Comparison of ENCODE assay signal across 8 mouse cellular contexts in the genomic region with DNA sequence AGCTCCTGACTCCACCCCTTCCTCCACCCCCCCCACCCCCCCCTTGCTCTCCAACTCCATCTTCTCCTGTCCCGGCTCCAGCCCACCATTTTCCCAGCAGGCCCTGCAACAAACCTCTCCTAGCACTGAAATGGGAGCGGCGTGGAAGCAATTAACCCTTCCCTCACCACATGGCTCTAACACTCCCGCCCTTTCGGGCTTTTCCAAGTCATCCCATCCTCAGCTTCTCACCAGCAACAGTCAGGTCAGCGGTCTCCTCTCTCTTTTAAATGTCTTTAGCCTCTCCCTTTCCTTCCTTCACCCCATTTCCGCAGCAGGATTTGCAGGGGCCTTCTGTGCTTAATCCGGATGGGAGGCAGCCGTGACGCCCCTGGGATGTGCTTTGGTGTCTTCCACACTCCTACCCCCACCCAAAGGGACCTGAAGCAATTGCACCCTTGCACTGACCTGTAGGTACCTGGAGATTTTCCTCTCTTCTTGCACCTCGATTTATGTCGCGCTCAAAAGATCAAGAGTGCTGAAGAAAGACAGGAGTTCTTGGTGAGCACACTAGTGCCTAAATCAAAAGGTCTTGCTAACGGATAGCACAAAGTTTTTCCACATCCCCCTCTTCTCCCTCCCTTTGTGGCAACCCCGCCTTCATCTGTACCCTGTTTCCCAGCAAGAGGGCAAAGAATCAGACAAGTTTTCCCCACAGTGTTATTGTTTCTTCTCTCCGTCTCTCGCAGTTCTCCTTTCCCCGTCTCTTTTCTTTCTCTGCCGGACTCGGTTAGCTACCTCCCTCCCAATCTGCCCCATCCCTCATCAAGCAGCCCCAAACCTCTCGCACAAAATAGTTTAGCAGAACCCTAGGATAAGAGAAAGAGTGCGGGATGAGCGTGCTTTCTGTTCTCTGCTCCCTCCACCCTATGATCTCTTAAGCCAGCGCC. TPM values are rescaled to one million over a fixed set of nuclear protein-coding genes. Genes with fewer than 3 reads are reported as not detected.
DNase-seq lines count a peak whose midpoint lies in the region; ATAC-seq and TF ChIP-seq lines count a peak whose summit lies in the region.

No protein-coding gene starts in this region.

- H3K27me3 ChIP-seq in hindbrain, postnatal 0 days (ENCODE audit: insufficient read depth, low read length), result no peaks in the 10 kb centered on the region

- peak; percentile 81 for ATAC-seq in hindbrain, postnatal 0 days

- H3K9ac ChIP-seq in hindbrain, postnatal 0 days (replicated peaks; ENCODE audit: low read length), result peak overlapping the region; percentile 56

- H3K4me2 ChIP-seq in hindbrain, postnatal 0 days (ENCODE audit: low read depth, low read length), result peak overlapping the region; percentile 60

- intact Hi-C loops in left cerebral cortex, adult 2 months (cut with DNase I), result no loop called here

- no peak for TF ChIP-seq CTCF in hindbrain, postnatal 0 days (IDR thresholded peaks at IDR 0.05; ENCODE audit: low read depth)
- no peak for TF ChIP-seq CTCF in left cerebral cortex, adult 2 months (IDR thresholded peaks at IDR 0.05)

- H3K4me1 ChIP-seq in hindbrain, postnatal 0 days (ENCODE audit: insufficient read depth, low read length), result no peaks in the 10 kb centered on the region

- H3K9me3 ChIP-seq in hindbrain, postnatal 0 days (ENCODE audit: low read length), result no peaks in the 10 kb centered on the region

- H3K36me3 ChIP-seq in hindbrain, postnatal 0 days (ENCODE audit: insufficient read depth, low read length), result no peaks in the 10 kb centered on the region

- H3K4me3 ChIP-seq in hindbrain, postnatal 0 days (ENCODE audit: low read length), result peak overlapping the region; percentile 48
- H3K4me3 ChIP-seq in left cerebral cortex, adult 2 months, result peak overlapping the region; percentile 49

- H3K27ac ChIP-seq in hindbrain, postnatal 0 days, result peak overlapping the region; percentile 81
- H3K27ac ChIP-seq in left cerebral cortex, adult 2 months, result peak overlapping the region; percentile 69

- DNase-seq in spleen, adult 12 weeks (ENCODE audit: low spot score), result peak; percentile 1
- DNase-seq in spleen, postnatal 36 days (ENCODE audit: low spot score in 2 of 2), result no peak
- DNase-seq in embryo, embryonic 10.5 days (ENCODE audit: low spot score), result peak; percentile 82
- peak; percentile 2 to 10 for DNase-seq in gastrocnemius, adult 8-10 months (ENCODE audit: low spot score in 2 of 2)
- DNase-seq in hindbrain, postnatal 0 days (ENCODE audit: low spot score), result peak; percentile 77
- DNase-seq in left cerebral cortex, adult 2 months (ENCODE audit: extremely low spot score in 1 of 2, low spot score in 2 of 2), result peak; percentile 39 to 43
- peak; percentile 69 for DNase-seq in lung, postnatal 36 days
- peak; percentile 77 to 80 for DNase-seq in right cerebral cortex, postnatal 10 days (ENCODE audit: low spot score in 2 of 2)

- 31% methylated on average over 24 of the region's 24 CpGs for WGBS in hindbrain, postnatal 0 days

RNA-seq across cellular contexts. Expression of a gene that starts 0.7 kb away (rescaled TPM):
- total RNA-seq in gastrocnemius, adult 8-10 months (2022), result 1 to 10 TPM; 3.7 to 6.0 (median 5.1) TPM
- total RNA-seq in hindbrain, postnatal 0 days (2014; rRNA removed), result 72.2 and 82.6 TPM in 2 replicates
- polyA plus RNA-seq in hindbrain, postnatal 0 days (2015; fragmentation: Nextera tagmentation; extraction: Ambion mirVana), result 138 and 146 TPM in 2 replicates
- 10 to 100 TPM; 30.8 to 39.2 TPM for total RNA-seq in left cerebral cortex, adult 2 months (2021)

RNA-seq across cellular contexts. Expression of a gene that starts 32.2 kb away (rescaled TPM):
- 10 to 100 TPM; 16.4 to 26.5 (median 22.0) TPM for total RNA-seq in gastrocnemius, adult 8-10 months (2022)
- 3.9 and 4.3 TPM in 2 replicates for total RNA-seq in hindbrain, postnatal 0 days (2014; rRNA removed)
- 45.2 and 45.8 TPM in 2 replicates for polyA plus RNA-seq in hindbrain, postnatal 0 days (2015; fragmentation: Nextera tagmentation; extraction: Ambion mirVana)
- total RNA-seq in left cerebral cortex, adult 2 months (2021), result 100 to 1,000 TPM in 1 of 2 experiments, 10 to 100 TPM in 1; 99.1 to 155 TPM

RNA-seq across cellular contexts. Expression of a gene that starts 32.7 kb away (rescaled TPM):
- not detected for total RNA-seq in gastrocnemius, adult 8-10 months (2022)
- 20.0 and 38.4 TPM in 2 replicates for total RNA-seq in hindbrain, postnatal 0 days (2014; rRNA removed)
- 153 and 160 TPM in 2 replicates for polyA plus RNA-seq in hindbrain, postnatal 0 days (2015; fragmentation: Nextera tagmentation; extraction: Ambion mirVana)
- total RNA-seq in left cerebral cortex, adult 2 months (2021), result 10 to 100 TPM; 16.8 to 17.3 TPM

RNA-seq across cellular contexts. Expression of a gene that starts 43.1 kb away (rescaled TPM):
- 10 to 100 TPM; 21.4 to 28.6 (median 23.1) TPM for total RNA-seq in gastrocnemius, adult 8-10 months (2022)
- total RNA-seq in hindbrain, postnatal 0 days (2014; rRNA removed), result 0.86 and 2.4 TPM in 2 replicates
- 3.5 and 4.1 TPM in 2 replicates for polyA plus RNA-seq in hindbrain, postnatal 0 days (2015; fragmentation: Nextera tagmentation; extraction: Ambion mirVana)
- 1 to 10 TPM; 2.2 to 2.9 TPM for total RNA-seq in left cerebral cortex, adult 2 months (2021)

RNA-seq across cellular contexts. Expression of a gene that starts 43.9 kb away (rescaled TPM):
- 10 to 100 TPM; 18.0 to 35.6 (median 25.9) TPM for total RNA-seq in gastrocnemius, adult 8-10 months (2022)
- total RNA-seq in hindbrain, postnatal 0 days (2014; rRNA removed), result 38.9 and 58.8 TPM in 2 replicates
- polyA plus RNA-seq in hindbrain, postnatal 0 days (2015; fragmentation: Nextera tagmentation; extraction: Ambion mirVana), result 272 and 279 TPM in 2 replicates
- 10 to 100 TPM; 86.5 to 89.7 TPM for total RNA-seq in left cerebral cortex, adult 2 months (2021)

Comparison
In these comparisons a context has a peak if more than half of its experiments do, and no peak if none do; other contexts are left out.
1. DNase-seq: peak in spleen, adult 12 weeks (single experiment), embryo, embryonic 10.5 days (single experiment), gastrocnemius, adult 8-10 months (2 of 2), hindbrain, postnatal 0 days (single experiment), left cerebral cortex, adult 2 months (2 of 2), lung, postnatal 36 days (single experiment) and right cerebral cortex, postnatal 10 days (2 of 2); none in spleen, postnatal 36 days (0 of 2).
2. RNA of a gene that starts 0.7 kb away (total RNA-seq): 72.2 to 82.6 TPM in hindbrain, postnatal 0 days and 30.8 to 39.2 TPM in left cerebral cortex, adult 2 months; 3.7 to 6.0 TPM in gastrocnemius, adult 8-10 months; every median in the first group is over 4 times any median in the second.
3. RNA of a gene that starts 32.7 kb away (total RNA-seq): 20.0 to 38.4 TPM in hindbrain, postnatal 0 days and 16.8 to 17.3 TPM in left cerebral cortex, adult 2 months; not detected in gastrocnemius, adult 8-10 months; every median in the first group is over 10 times any median in the second.